Mouse (Mus musculus) activated CD4-positive, CD25-positive, alpha-beta regulatory T cell, adult 4 months (primary cell): ENCODE results near the gene Drp2. TPM values are rescaled to one million over a fixed set of nuclear protein-coding genes. Genes with fewer than 3 reads are reported as not detected.
A peak's percentile ranks its signal among the peaks of the same experiment; 100 is the strongest.

ENCODE experiments used
- ATAC-seq: one replicate; pipeline ENCODE4 v1.8.0; 2017
- polyA plus RNA-seq, 2 experiments: library from polyadenylated mRNA; unstranded; fragments of 100-300 nt; shearing (Covaris generic); gene quantifications; one replicate each; pipeline ENCODE4 v1.2.1; 2017

The Drp2 gene
- polyA plus RNA-seq = under 1 TPM in 1 of 2 experiments, not detected in 1; 0.17 TPM

GRCm38 (mm10) chrX:134403863-134404583 is at the start of gene Drp2:
Gene Drp2, plus strand, starts transcription at chrX:134404551.
- ATAC-seq = no peak

- no peak for ATAC-seq
These were observed 45.0 kb upstream of the Drp2 start for GRCm38 (mm10) chrX:134359336-134359735.

GRCm38 (mm10) chrX:134362156-134362555 is 42.2 kb upstream of the Drp2 start:
- ATAC-seq = no peak

GRCm38 (mm10) chrX:134365421-134365820 is 38.9 kb upstream of the Drp2 start:
- no peak for ATAC-seq

GRCm38 (mm10) chrX:134366547-134366946 is 37.8 kb upstream of the Drp2 start:
- ATAC-seq = no peak

GRCm38 (mm10) chrX:134371279-134371678 is 33.1 kb upstream of the Drp2 start:
- no peak for ATAC-seq

GRCm38 (mm10) chrX:134374190-134374589 is 30.2 kb upstream of the Drp2 start:
- peak; percentile 88 for ATAC-seq

GRCm38 (mm10) chrX:134384896-134385295 is 19.5 kb upstream of the Drp2 start:
- ATAC-seq = no peak

GRCm38 (mm10) chrX:134398972-134399371 is 5.4 kb upstream of the Drp2 start:
- no peak for ATAC-seq

GRCm38 (mm10) chrX:134404584-134404955 is 219 bp downstream of the Drp2 start:
- ATAC-seq = no peak

- no peak for ATAC-seq
These were observed 5.1 kb downstream of the Drp2 start for GRCm38 (mm10) chrX:134409354-134409900.

- no peak for ATAC-seq
These were observed 7.7 kb downstream of the Drp2 start for GRCm38 (mm10) chrX:134412096-134412495.

GRCm38 (mm10) chrX:134420097-134420496 is 15.7 kb downstream of the Drp2 start:
- ATAC-seq = no peak

GRCm38 (mm10) chrX:134424263-134424662 is 19.9 kb downstream of the Drp2 start:
- no peak for ATAC-seq

- ATAC-seq = no peak
These were observed 21.4 kb downstream of the Drp2 start for GRCm38 (mm10) chrX:134425798-134426197.

GRCm38 (mm10) chrX:134426819-134427218 is 22.5 kb downstream of the Drp2 start:
- ATAC-seq = no peak

- ATAC-seq = no peak
These were observed 23.0 kb downstream of the Drp2 start for GRCm38 (mm10) chrX:134427307-134427706.

- ATAC-seq = no peak
These were observed 70.8 kb downstream of the Drp2 start for GRCm38 (mm10) chrX:134474988-134475710.

- ATAC-seq = no peak
These were observed 71.9 kb downstream of the Drp2 start, which contains the start of gene Taf7l for GRCm38 (mm10) chrX:134476290-134476689. Gene Taf7l, minus strand, starts transcription at chrX:134476490.

GRCm38 (mm10) chrX:134481720-134482119 is 77.4 kb downstream of the Drp2 start:
- ATAC-seq = no peak

- no peak for ATAC-seq
These were observed 96.3 kb downstream of the Drp2 start for GRCm38 (mm10) chrX:134500651-134501050.
